Mouse (Mus musculus) kidney, postnatal 0 days (tissue): ENCODE measurements at regions not wholly inside any gene's neighbourhood (a gene's known extent, or its start where the extent isn't known, plus 50 kb on each side); places are given as distances from the start of the nearest gene placed in this dataset.

Experiments
- ATAC-seq: fragments of 200-750 bp; cut with Nextera tagmentation; replicated peaks from 2 replicates; pipeline ENCODE4 v1.8.0; 2017; ENCODE audit warnings: low read depth, moderate number of reproducible peaks, moderate TSS enrichment, moderate library complexity; ENCODE audit not compliant: low FRiP score
- DNase-seq: peaks from one replicate; pipeline ENCODE4 v3.0.0-alpha.2; 2016; ENCODE audit warnings: low spot score
- H3K27ac ChIP-seq: fragments of 300-500 bp; sonication (generic); 2 replicates; pipeline ENCODE4 v1.5.1; 2014; ENCODE audit warnings: mild to moderate bottlenecking
- H3K27me3 ChIP-seq: fragments of 300-500 bp; sonication (generic); 2 replicates; pipeline ENCODE4 v1.6.1; 2014; ENCODE audit warnings: low read length, mixed read lengths; ENCODE audit not compliant: insufficient read depth
- H3K36me3 ChIP-seq: fragments of 300-500 bp; sonication (generic); 2 replicates; pipeline ENCODE4 v1.6.1; 2014; ENCODE audit warnings: low read length, mixed read lengths; ENCODE audit not compliant: insufficient read depth
- H3K4me1 ChIP-seq: fragments of 300-500 bp; sonication (generic); replicated peaks from 2 replicates; pipeline ENCODE4 v1.6.1; 2014; ENCODE audit warnings: antibody characterized with exemption, low read length, mixed read lengths; ENCODE audit not compliant: insufficient read depth
- H3K4me2 ChIP-seq: fragments of 300-500 bp; sonication (generic); 2 replicates; pipeline ENCODE4 v1.6.1; 2014; ENCODE audit warnings: mild to moderate bottlenecking, low read length, moderate library complexity, mixed read lengths
- H3K4me3 ChIP-seq: fragments of 300-500 bp; sonication (generic); replicated peaks from 2 replicates; pipeline ENCODE4 v1.5.1; 2014; ENCODE audit warnings: low read depth, low read length
- H3K9ac ChIP-seq: fragments of 300-500 bp; sonication (generic); 2 replicates; pipeline ENCODE4 v1.6.1; 2014; ENCODE audit warnings: low read depth, low read length
- H3K9me3 ChIP-seq: fragments of 300-500 bp; sonication (generic); replicated peaks from 2 replicates; pipeline ENCODE4 v1.6.1; 2016; ENCODE audit warnings: low read length, inconsistent platforms, mixed read lengths
- CTCF ChIP-seq: IDR thresholded peaks from 2 replicates; pipeline ENCODE4 v1.5.1; 2016; ENCODE audit warnings: antibody characterized with exemption, low read depth, mild to moderate bottlenecking, moderate library complexity
- WGBS: fragments of 180-500 bp; shearing (Covaris S2); extraction: QIAGEN DNeasy Blood & Tissue Kit; methylation state at CpG from one replicate; pipeline ENCODE4 v1.1.7; 2014; 5-methylcytosine and 5-hydroxymethylcytosine counted together

GRCm38 (mm10) chr5:78621987-78622854 lies 1214.4 kb upstream of the Igfbp7 start:
- Histone ChIP-seq H3K27me3 (no peaks in the 10 kb centered on the region), H3K4me1 (no peaks in the 10 kb centered on the region), H3K36me3 (no peaks in the 10 kb centered on the region), H3K27ac (no peak overlapping the region), H3K9ac (no peak overlapping the region), H3K4me3 (no peak overlapping the region), H3K9me3 (no peaks in the 10 kb centered on the region), H3K4me2 (no peak overlapping the region)
- no peak for ATAC-seq
- no peak for TF ChIP-seq CTCF
- WGBS: 72% methylated on average over 5 of the region's 5 CpGs
- DNase-seq: no peak

GRCm38 (mm10) chr5:78608317-78608716 lies 1200.5 kb upstream of the Igfbp7 start:
- TF ChIP-seq CTCF: no peak
- Histone ChIP-seq H3K27ac (no peak overlapping the region), H3K9me3 (no peaks in the 10 kb centered on the region), H3K4me2 (no peak overlapping the region), H3K36me3 (no peaks in the 10 kb centered on the region), H3K9ac (no peak overlapping the region), H3K4me1 (no peaks in the 10 kb centered on the region), H3K4me3 (no peak overlapping the region), H3K27me3 (no peaks in the 10 kb centered on the region)
- no peak for DNase-seq
- WGBS: 62% methylated on average over 4 of the region's 4 CpGs
- ATAC-seq: no peak

GRCm38 (mm10) chr5:78602599-78602998 lies 1194.8 kb upstream of the Igfbp7 start:
- no peaks in the 10 kb centered on the region for H3K4me1 ChIP-seq
- no peak for TF ChIP-seq CTCF
- ATAC-seq: no peak

GRCm38 (mm10) chr5:78584823-78585222 lies 1177.0 kb upstream of the Igfbp7 start:
- no peak for DNase-seq
- no peaks in the 10 kb centered on the region for H3K9me3 ChIP-seq
- no peak overlapping the region for H3K4me3 ChIP-seq
- ATAC-seq: no peak
- WGBS: 97% methylated on average over 1 of the region's 1 CpGs
- no peak overlapping the region for H3K4me2 ChIP-seq
- H3K27me3 ChIP-seq: no peaks in the 10 kb centered on the region
- no peak overlapping the region for H3K27ac ChIP-seq
- H3K4me1 ChIP-seq: no peaks in the 10 kb centered on the region
- H3K9ac ChIP-seq: no peak overlapping the region
- H3K36me3 ChIP-seq: no peaks in the 10 kb centered on the region
- TF ChIP-seq CTCF: no peak

More at GRCm38 (mm10) chr5:78602599-78602998, 1194.8 kb upstream of the Igfbp7 start:
- H3K27me3 ChIP-seq: no peaks in the 10 kb centered on the region
- no peak overlapping the region for H3K4me3 ChIP-seq
- H3K9me3 ChIP-seq: no peaks in the 10 kb centered on the region
- H3K9ac ChIP-seq: no peak overlapping the region
- no peaks in the 10 kb centered on the region for H3K36me3 ChIP-seq
- H3K4me2 ChIP-seq: no peak overlapping the region
- no peak overlapping the region for H3K27ac ChIP-seq
- DNase-seq: peak; percentile 17

- ATAC-seq (no peak), DNase-seq (no peak)
- Histone ChIP-seq H3K4me3 (no peak overlapping the region), H3K4me2 (no peak overlapping the region), H3K36me3 (no peaks in the 10 kb centered on the region), H3K4me1 (no peaks in the 10 kb centered on the region), H3K27ac (no peak overlapping the region), H3K9ac (no peak overlapping the region), H3K27me3 (no peaks in the 10 kb centered on the region), H3K9me3 (no peaks in the 10 kb centered on the region)
- WGBS: 31% methylated on average over 1 of the region's 1 CpGs
- TF ChIP-seq CTCF: no peak
These were observed 1149.1 kb upstream of the Igfbp7 start for GRCm38 (mm10) chr5:78556946-78557345.

- H3K4me3 ChIP-seq: no peak overlapping the region
- no peaks in the 10 kb centered on the region for H3K9me3 ChIP-seq
- H3K27ac ChIP-seq: no peak overlapping the region
- H3K27me3 ChIP-seq: no peaks in the 10 kb centered on the region
- H3K36me3 ChIP-seq: no peaks in the 10 kb centered on the region
- peak; percentile 19 for DNase-seq
- no peak for ATAC-seq
- H3K4me1 ChIP-seq: no peaks in the 10 kb centered on the region
- H3K4me2 ChIP-seq: no peak overlapping the region
- TF ChIP-seq CTCF: no peak
- no peak overlapping the region for H3K9ac ChIP-seq
These were observed 1127.5 kb upstream of the Igfbp7 start for GRCm38 (mm10) chr5:78535308-78535707.
